Mouse (Mus musculus) layer of hippocampus, postnatal 25 days (tissue): ENCODE data around the gene Dync2li1. TPM values are rescaled to one million over a fixed set of nuclear protein-coding genes. Genes with fewer than 3 reads are reported as not detected.
A peak's percentile ranks its signal among the peaks of the same experiment; 100 is the strongest.

Experiments used
- DNase-seq, 2 experiments: peaks; one replicate each; pipeline ENCODE4 v3.0.0; 2022; ENCODE audit warnings: mixed read lengths in 2 of 2, low spot score in 1 of 2; ENCODE audit errors: extremely low spot score in 1 of 2
- total RNA-seq, 2 experiments: library from RNA; stranded (reverse); gene quantifications; 2 replicates each; pipeline ENCODE4 v1.2.3; 2021

Dync2li1 gene
- 10 to 100 TPM; 20.4 to 20.5 TPM for total RNA-seq

DNA sequence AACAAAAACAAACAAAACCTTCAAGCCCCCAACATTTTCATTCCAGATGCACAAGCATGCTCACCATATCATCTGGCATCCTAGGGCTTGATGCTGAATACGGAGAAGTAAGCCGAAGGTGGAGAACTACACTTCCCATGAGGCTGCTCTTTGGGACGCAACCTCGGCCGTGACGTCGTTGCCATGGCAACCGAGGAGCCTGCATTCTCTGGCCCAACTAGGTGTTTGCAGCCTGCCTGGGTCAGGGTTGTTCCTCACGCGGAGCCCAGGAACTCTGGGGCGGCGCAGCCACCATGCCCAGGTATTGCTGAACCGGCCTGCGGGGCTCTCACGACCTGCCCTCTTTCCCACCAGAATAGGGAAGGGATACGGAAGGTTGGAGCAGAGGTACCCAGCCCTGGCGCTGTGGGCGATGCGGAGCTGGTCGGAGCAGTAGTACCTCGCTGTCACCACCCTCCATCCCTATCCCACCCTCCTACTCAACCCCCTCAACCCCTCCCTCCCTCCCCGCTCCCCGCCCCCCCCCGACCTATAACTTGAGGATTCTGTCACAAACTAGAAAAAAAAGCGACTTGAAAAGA lies at the start of gene Dync2li1:
Gene Dync2li1, plus strand, starts transcription at position 221 of the 581 bp plus-strand sequence.
- DNase-seq = peak; percentile 83 to 86

DNA sequence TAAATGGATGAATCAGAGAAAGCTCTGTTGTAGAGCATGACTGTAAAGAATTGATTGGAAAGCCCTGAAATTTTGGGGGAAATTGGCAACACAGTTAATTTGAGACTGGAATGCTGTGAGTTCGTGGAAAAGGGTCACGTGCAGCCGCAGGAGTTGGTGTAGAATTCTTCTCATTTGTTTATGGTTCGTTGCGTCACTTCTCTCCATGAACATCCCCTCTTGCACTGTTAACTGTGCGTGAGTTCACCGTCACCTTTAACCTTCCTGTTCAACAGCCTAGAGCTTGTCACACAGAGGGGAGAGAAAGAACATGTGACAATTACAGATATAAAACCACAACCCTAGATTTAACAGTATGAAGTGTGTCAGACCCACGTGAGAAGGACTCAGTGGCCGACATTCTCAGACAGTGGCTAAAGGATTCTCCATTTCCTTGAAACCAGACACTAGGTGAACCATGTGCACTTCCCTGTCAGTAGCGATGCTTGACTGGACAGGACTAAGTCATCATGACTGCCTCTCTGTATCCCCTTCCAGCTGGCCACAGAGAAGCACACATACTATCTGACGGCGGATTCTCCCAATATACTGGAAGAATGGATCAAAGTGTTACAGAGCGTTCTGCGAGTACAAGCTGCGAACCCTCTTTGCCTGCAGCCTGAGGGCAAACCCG lies 49.5 kb upstream of the Dync2li1 start:
- DNase-seq = no peak

DNA sequence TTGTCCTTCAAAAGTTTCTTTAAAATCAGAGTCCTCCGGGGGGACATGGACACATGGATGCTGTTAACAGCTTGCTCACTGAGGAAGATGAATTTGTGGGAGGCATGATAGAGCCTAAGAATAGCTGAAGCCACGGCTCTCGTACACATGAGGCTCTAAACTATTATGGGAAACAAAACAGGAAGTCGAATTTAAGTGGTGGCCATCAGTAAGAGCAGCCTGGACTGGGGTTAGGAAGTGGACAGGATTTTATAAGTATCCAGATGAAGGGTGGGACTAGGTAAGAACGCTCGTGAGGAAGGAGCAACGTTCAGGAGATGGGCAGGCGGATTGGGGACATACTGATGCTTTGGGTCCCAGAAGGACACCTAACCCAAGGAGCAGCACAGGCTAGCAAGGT lies 47.0 kb upstream of the Dync2li1 start:
- DNase-seq = no peak

- no peak for DNase-seq
These were observed 46.5 kb upstream of the Dync2li1 start for GRCm38 (mm10) chr17:84579817-84580216.

GRCm38 (mm10) chr17:84580821-84581220 lies 45.5 kb upstream of the Dync2li1 start:
- no peak for DNase-seq

DNA sequence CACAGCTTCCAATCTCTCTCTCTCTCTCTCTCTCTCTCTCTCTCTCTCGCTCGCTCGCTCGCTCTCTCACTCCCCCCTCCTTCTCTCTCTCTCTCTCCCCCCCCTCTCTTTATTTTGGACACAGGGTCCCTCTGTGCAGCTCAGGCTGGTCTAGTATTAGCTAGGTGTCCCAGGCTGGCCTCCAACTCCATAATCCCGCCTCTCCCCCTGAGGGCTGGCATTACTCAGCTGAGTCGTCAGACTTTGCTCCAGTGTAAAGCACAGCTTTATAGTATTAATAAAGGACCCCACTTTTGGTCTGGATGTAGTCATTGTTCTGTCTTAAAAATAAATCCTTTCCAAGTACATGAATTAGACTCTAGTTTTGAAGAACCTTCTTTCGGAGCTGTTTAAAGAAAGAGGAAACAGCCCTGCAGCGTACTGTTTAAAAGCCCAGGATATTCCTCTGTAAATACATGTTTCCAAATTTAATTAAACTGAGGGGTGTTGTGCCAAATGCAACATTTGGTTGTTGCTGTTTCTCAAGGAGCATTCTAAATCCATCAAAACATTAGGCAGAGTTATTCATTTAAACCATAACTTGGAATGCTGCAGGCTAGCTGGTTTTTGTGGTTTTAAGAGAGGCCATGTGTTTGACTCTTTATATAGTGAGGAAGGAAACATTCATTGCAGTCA lies 44.4 kb upstream of the Dync2li1 start:
- DNase-seq = no peak

- no peak for DNase-seq
These were observed 42.2 kb upstream of the Dync2li1 start for GRCm38 (mm10) chr17:84584107-84584506.

GRCm38 (mm10) chr17:84585104-84585503 lies 41.2 kb upstream of the Dync2li1 start:
- DNase-seq = no peak

- no peak for DNase-seq
These were observed 36.2 kb upstream of the Dync2li1 start for GRCm38 (mm10) chr17:84590065-84590464.

GRCm38 (mm10) chr17:84591431-84592150 lies 34.7 kb upstream of the Dync2li1 start:
- no peak for DNase-seq

- no peak for DNase-seq
These were observed 30.3 kb upstream of the Dync2li1 start for GRCm38 (mm10) chr17:84596015-84596441.

DNA sequence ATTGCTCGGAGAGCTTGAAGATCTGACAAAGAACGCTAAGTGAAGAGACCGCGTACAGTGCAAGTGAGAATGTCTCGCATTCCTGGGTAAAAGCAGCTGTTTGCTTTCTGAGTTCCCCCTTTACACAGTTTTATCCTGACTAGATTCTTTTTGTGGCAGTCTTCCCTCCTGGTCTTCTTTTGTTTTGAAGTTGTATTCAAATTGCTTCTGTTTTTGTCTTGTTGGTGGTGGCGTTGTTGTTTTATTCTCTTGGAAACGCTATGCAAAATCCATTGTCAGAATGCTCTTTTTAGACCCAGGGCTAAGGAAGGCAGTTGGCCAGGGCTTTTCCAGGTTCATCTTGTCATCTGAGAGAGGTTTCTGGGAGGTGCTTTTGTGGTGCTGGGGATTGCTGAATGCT lies 29.8 kb upstream of the Dync2li1 start:
- DNase-seq = no peak

DNA sequence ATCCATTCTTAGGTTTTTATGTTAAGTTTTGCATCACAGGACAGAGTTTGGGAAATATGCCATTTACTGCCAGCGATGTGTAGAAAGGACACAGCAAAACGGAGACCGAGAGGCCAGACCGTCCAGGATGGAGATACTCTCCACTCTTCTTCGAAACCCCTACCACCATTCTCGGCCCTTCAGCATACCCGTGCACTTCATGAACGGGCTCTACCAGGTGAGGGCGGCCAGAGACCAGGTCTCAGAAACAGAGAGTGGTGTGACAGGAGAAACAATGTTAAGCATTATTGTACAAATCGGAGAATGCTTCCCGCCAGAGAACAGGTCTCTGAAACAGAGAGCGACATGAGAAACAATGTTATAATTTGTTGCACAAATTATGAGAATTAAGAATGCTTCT lies 28.4 kb upstream of the Dync2li1 start:
- no peak for DNase-seq

GRCm38 (mm10) chr17:84598928-84599327 lies 27.4 kb upstream of the Dync2li1 start:
- no peak for DNase-seq

GRCm38 (mm10) chr17:84600051-84600983 lies 26.0 kb upstream of the Dync2li1 start:
- no peak for DNase-seq

- DNase-seq = no peak
These were observed 24.5 kb upstream of the Dync2li1 start for GRCm38 (mm10) chr17:84601805-84602204.

- no peak for DNase-seq
These were observed 23.1 kb upstream of the Dync2li1 start for GRCm38 (mm10) chr17:84603202-84603627.

DNA sequence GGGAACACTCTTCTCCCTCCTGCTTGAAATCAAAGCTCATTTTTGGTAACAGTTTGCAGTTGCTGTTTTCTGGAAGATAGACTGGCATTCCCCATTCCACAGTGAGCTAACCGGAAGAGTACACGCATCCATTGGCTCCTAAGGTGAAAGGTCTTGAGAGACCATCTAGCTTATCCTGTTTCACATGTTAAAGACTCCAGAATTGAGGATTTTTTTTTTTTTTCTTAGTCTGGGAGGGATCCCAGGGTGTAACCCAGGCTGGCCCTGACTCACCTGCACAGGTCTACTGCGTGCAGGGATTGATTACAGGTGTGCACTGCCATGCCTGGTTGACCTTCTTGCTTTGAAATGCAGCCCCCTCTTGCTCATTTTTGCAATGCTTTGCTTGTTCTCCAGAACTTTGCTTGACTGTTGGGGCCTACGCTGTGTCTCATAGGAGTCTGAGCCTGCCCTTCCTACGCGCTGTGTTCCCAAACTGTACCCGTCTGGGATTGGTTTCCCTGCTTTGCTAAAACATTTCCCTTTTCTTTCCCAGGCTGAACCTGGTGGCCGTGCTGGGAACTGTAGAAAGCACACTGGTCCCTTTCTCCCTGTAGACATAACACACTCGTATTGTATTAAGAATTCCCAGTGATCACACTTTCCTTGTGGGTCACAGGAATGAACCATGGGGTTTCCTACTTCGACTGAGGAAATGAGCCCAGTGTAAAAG lies 22.4 kb upstream of the Dync2li1 start:
- no peak for DNase-seq

GRCm38 (mm10) chr17:84606976-84607375 lies 19.3 kb upstream of the Dync2li1 start:
- no peak for DNase-seq
